Mouse (Mus musculus) MEL (cell line): ENCODE results near the gene Mxra8. TPM values are rescaled to one million over a fixed set of nuclear protein-coding genes. Genes with fewer than 3 reads are reported as not detected.

Experiments
- DNase-seq: peaks from one replicate; pipeline ENCODE4 v3.0.0; 2011; ENCODE audit warnings: low read depth, low spot score
- H3K27ac ChIP-seq: 2 replicates; pipeline ENCODE4 v1.5.1; 2012; ENCODE audit warnings: low read depth, mild to moderate bottlenecking, control low read depth, low read length, moderate library complexity; ENCODE audit not compliant: control insufficient read depth
- H3K27me3 ChIP-seq, 2 experiments: fragments of 150-350 bp in 1 of 2; sonication (generic) in 1 of 2; 2 replicates each; pipeline ENCODE4 v1.6.1; 2012; ENCODE audit warnings: low read length in 2 of 2, mild to moderate bottlenecking in 2 of 2, improper control_type of control experiment in 1 of 2, moderate library complexity in 1 of 2; ENCODE audit not compliant: insufficient read depth in 2 of 2, control insufficient read depth in 1 of 2
- H3K36me3 ChIP-seq, 2 experiments: 2 replicates each; pipeline ENCODE4 v1.6.1; 2012 to 2014; ENCODE audit warnings: low read length in 2 of 2, improper control_type of control experiment in 1 of 2, inconsistent platforms in 1 of 2, mild to moderate bottlenecking in 1 of 2; ENCODE audit not compliant: insufficient read depth in 2 of 2, control insufficient read depth in 1 of 2
- H3K4me1 ChIP-seq, 2 experiments: fragments of 150-350 bp in 1 of 2; sonication (generic) in 1 of 2; 2 replicates each; pipeline ENCODE4 v1.6.1; 2012; ENCODE audit warnings: low read length in 2 of 2, improper control_type of control experiment in 1 of 2, mild to moderate bottlenecking in 1 of 2; ENCODE audit not compliant: insufficient read depth in 2 of 2, control insufficient read depth in 1 of 2
- H3K4me3 ChIP-seq, 2 experiments: fragments of 150-350 bp in 1 of 2; sonication (generic) in 1 of 2; 2 replicates each; pipeline ENCODE4 v1.5.1; 2012; ENCODE audit warnings: low read depth in 2 of 2, low read length in 2 of 2, mild to moderate bottlenecking in 2 of 2, moderate library complexity in 2 of 2, control low read depth in 1 of 2, improper control_type of control experiment in 1 of 2; ENCODE audit not compliant: control insufficient read depth in 1 of 2, insufficient read depth in 1 of 2
- H3K79me2 ChIP-seq: 2 replicates; pipeline ENCODE4 v1.6.1; 2012; ENCODE audit warnings: mild to moderate bottlenecking, low read length, moderate library complexity; ENCODE audit not compliant: control insufficient read depth, poor library complexity, insufficient read depth
- H3K9ac ChIP-seq: 2 replicates; pipeline ENCODE4 v1.6.1; 2012; ENCODE audit warnings: low read depth, mild to moderate bottlenecking, control low read depth, low read length, moderate library complexity; ENCODE audit not compliant: control insufficient read depth, poor library complexity, severe bottlenecking
- H3K9me3 ChIP-seq: fragments of 150-350 bp; sonication (generic); replicated peaks from 2 replicates; pipeline ENCODE4 v1.6.1; 2012; ENCODE audit warnings: mild to moderate bottlenecking, low read length, improper control_type of control experiment, moderate library complexity; ENCODE audit not compliant: insufficient read depth
- BHLHE40 ChIP-seq: IDR thresholded peaks from 2 replicates; pipeline ENCODE4 v1.6.1; 2012; ENCODE audit warnings: low read depth, mild to moderate bottlenecking, inconsistent platforms, low read length, improper control_type of control experiment, borderline replicate concordance
- CHD1 ChIP-seq: IDR thresholded peaks from 2 replicates; pipeline ENCODE4 v1.6.1; 2012; ENCODE audit warnings: low read depth, mild to moderate bottlenecking, inconsistent platforms, low read length, improper control_type of control experiment
- CTCF ChIP-seq, 3 experiments: IDR thresholded peaks in 2 of 3; conservative IDR thresholded peaks in 1 of 3; 2 replicates each; pipeline ENCODE4 v1.5.1; 2011 to 2012; ENCODE audit warnings: low read length in 3 of 3, low read depth in 2 of 3, mild to moderate bottlenecking in 2 of 3, improper control_type of control experiment in 1 of 3, inconsistent platforms in 1 of 3, mixed read lengths in 1 of 3, moderate library complexity in 1 of 3; ENCODE audit not compliant: control insufficient read depth in 1 of 3, insufficient read depth in 1 of 3, poor library complexity in 1 of 3, severe bottlenecking in 1 of 3
- GATA1 ChIP-seq: IDR thresholded peaks from 2 replicates; pipeline ENCODE4 v1.6.1; 2011; ENCODE audit warnings: low read depth, low read length, improper control_type of control experiment
- KAT2A ChIP-seq: conservative IDR thresholded peaks from 2 replicates; pipeline ENCODE4 v1.6.1; 2012; ENCODE audit warnings: low read depth, low read length, improper control_type of control experiment, inconsistent platforms
- MAFK ChIP-seq: IDR thresholded peaks from 2 replicates; pipeline ENCODE4 v1.6.1; 2011; ENCODE audit warnings: low read depth, mild to moderate bottlenecking, low read length, improper control_type of control experiment, borderline replicate concordance
- MAZ ChIP-seq: IDR thresholded peaks from 2 replicates; pipeline ENCODE4 v1.6.1; 2012; ENCODE audit warnings: low read depth, mild to moderate bottlenecking, inconsistent platforms, low read length, improper control_type of control experiment
- MEF2A ChIP-seq: IDR thresholded peaks from 2 replicates; pipeline ENCODE4 v1.6.1; 2014; ENCODE audit warnings: low read depth, mild to moderate bottlenecking, inconsistent platforms, low read length, improper control_type of control experiment; ENCODE audit not compliant: poor library complexity, insufficient replicate concordance, severe bottlenecking; ENCODE audit errors: extremely low read depth
- MXI1 ChIP-seq: IDR thresholded peaks from 2 replicates; pipeline ENCODE4 v1.6.1; 2011; ENCODE audit warnings: mild to moderate bottlenecking, low read depth, low read length, improper control_type of control experiment
- MYC ChIP-seq: IDR thresholded peaks from 2 replicates; pipeline ENCODE4 v1.6.1; 2011; ENCODE audit warnings: low read depth, mild to moderate bottlenecking, low read length, improper control_type of control experiment, moderate library complexity
- POLR2A ChIP-seq, 2 experiments: IDR thresholded peaks; 2 replicates each; pipeline ENCODE4 v1.6.1; 2011 to 2012; ENCODE audit warnings: low read length in 2 of 2, mild to moderate bottlenecking in 2 of 2, control low read depth in 1 of 2, improper control_type of control experiment in 1 of 2, low read depth in 1 of 2, moderate library complexity in 1 of 2; ENCODE audit not compliant: control insufficient read depth in 1 of 2, insufficient read depth in 1 of 2, poor library complexity in 1 of 2
- POLR2AphosphoS5 ChIP-seq: IDR thresholded peaks from 2 replicates; pipeline ENCODE4 v1.6.1; 2012; ENCODE audit warnings: low read depth, borderline replicate concordance, mild to moderate bottlenecking, inconsistent platforms, low read length, moderate library complexity, mixed read lengths
- SIN3A ChIP-seq: IDR thresholded peaks from 2 replicates; pipeline ENCODE4 v1.6.1; 2012; ENCODE audit warnings: low read length, improper control_type of control experiment, inconsistent platforms
- TAL1 ChIP-seq: IDR thresholded peaks from 2 replicates; pipeline ENCODE4 v1.6.1; 2012; ENCODE audit warnings: mild to moderate bottlenecking, inconsistent platforms, low read length, moderate library complexity, mixed read lengths
- UBTF ChIP-seq: IDR thresholded peaks from 2 replicates; pipeline ENCODE4 v1.6.1; 2012; ENCODE audit warnings: low read depth, mild to moderate bottlenecking, inconsistent platforms, low read length, improper control_type of control experiment, moderate library complexity, borderline replicate concordance; ENCODE audit not compliant: insufficient read depth
- ZC3H11A ChIP-seq: IDR thresholded peaks from 2 replicates; pipeline ENCODE4 v1.6.1; 2012; ENCODE audit warnings: low read depth, mild to moderate bottlenecking, inconsistent platforms, low read length, improper control_type of control experiment
- polyA plus RNA-seq, 2 experiments: library from polyadenylated mRNA; stranded (reverse) in 1 of 2; unstranded in 1 of 2; fragments of >175 nt in 1 of 2; fragments of >200 nt in 1 of 2; gene quantifications; 2 replicates each; pipeline versions ENCODE4 v1.2.1 to v1.2.4; 2012; ENCODE audit warnings: low replicate concordance in 2 of 2, low read depth in 1 of 2; ENCODE audit not compliant: insufficient read length in 2 of 2, insufficient read depth in 1 of 2, missing spikeins in 1 of 2
- total RNA-seq: library from RNA; depleted of rRNA; stranded (reverse); fragments of 300-350 nt; gene quantifications from 2 replicates; pipeline ENCODE4 v1.2.3, GENCODE M21; 2012

Gene Mxra8
- total and polyA plus RNA-seq, 3 experiments, result 0.46 TPM; not detected in 2

GRCm38 (mm10) chr4:155883587-155883986 is 44.1 kb downstream of the Mxra8 start:
- no peak overlapping the region for H3K9ac ChIP-seq
- TF ChIP-seq MYC (no peak), SIN3A (no peak), BHLHE40 (no peak), CTCF (IDR thresholded peaks at IDR 0.05 in 2 of 3, conservative IDR thresholded peaks at IDR 0.05 in 1 of 3; ENCODE audit: control insufficient read depth in 1 of 3, insufficient read depth in 1 of 3, low read depth in 2 of 3, low read length in 3 of 3, poor library complexity in 1 of 3, severe bottlenecking in 1 of 3) (no peak), MAZ (no peak), KAT2A (no peak), UBTF (no peak)
- no peaks in the 10 kb centered on the region for H3K27me3 ChIP-seq
- H3K4me1 ChIP-seq, result no peaks in the 10 kb centered on the region
- no peaks in the 10 kb centered on the region for H3K79me2 ChIP-seq
- no peaks in the 10 kb centered on the region for H3K9me3 ChIP-seq
- no peak overlapping the region for H3K4me3 ChIP-seq
- H3K36me3 ChIP-seq, result peaks cover 0 to 10% of the 10 kb centered on the region in 2 experiments; a peak in 2 of 4 replicates
- H3K27ac ChIP-seq, result no peak overlapping the region
- DNase-seq, result no peak

- H3K27ac ChIP-seq, result no peak overlapping the region
- DNase-seq, result no peak
- H3K27me3 ChIP-seq, result no peaks in the 10 kb centered on the region
- peaks cover 13% of the 10 kb centered on the region for H3K79me2 ChIP-seq
- TF ChIP-seq MXI1 (no peak), MAFK (no peak), BHLHE40 (no peak), ZC3H11A (no peak), GATA1 (no peak), CHD1 (no peak), MEF2A (no peak), POLR2A (IDR thresholded peaks at IDR 0.05; ENCODE audit: control insufficient read depth in 1 of 2, insufficient read depth in 1 of 2, low read depth in 1 of 2, low read length in 2 of 2, poor library complexity in 1 of 2) (no peak), POLR2AphosphoS5 (no peak), TAL1 (no peak)
- H3K4me3 ChIP-seq, result no peak overlapping the region
- no peak overlapping the region for H3K9ac ChIP-seq
- H3K4me1 ChIP-seq, result peaks cover 0 to 2% of the 10 kb centered on the region in 2 experiments; a peak in 1 of 4 replicates
- peaks cover 0 to 5% of the 10 kb centered on the region in 2 experiments; a peak in 3 of 4 replicates for H3K36me3 ChIP-seq
- no peaks in the 10 kb centered on the region for H3K9me3 ChIP-seq
Measured at GRCm38 (mm10) chr4:155886330-155886729, 46.9 kb downstream of the Mxra8 start.
